Mouse (Mus musculus) kidney, adult 2 months (tissue): ENCODE measurements around the gene Mrpl33.

Experiments
- CTCF ChIP-seq: fragments of 200-500 bp; conservative IDR thresholded peaks from 2 replicates; pipeline ENCODE4 v1.5.1; 2011; ENCODE audit warnings: low read depth, mild to moderate bottlenecking, control low read depth, low read length, moderate library complexity, mixed read lengths; ENCODE audit not compliant: insufficient read depth, insufficient read length
- POLR2A ChIP-seq: fragments of 200-500 bp; IDR thresholded peaks from one replicate; pipeline ENCODE4 v1.6.1; 2011; ENCODE audit warnings: low read depth, low read length, control low read depth

- no peak for TF ChIP-seq CTCF
- no peak for TF ChIP-seq POLR2A
These were observed 100.4 kb downstream of the Mrpl33 start, which contains the start of gene Rbks for GRCm38 (mm10) chr5:31696971-31697643.
